Mouse (Mus musculus) E14TG2a.4 (cell line): ENCODE results near the gene Kcnc2.

ENCODE experiments used
- H3K27me3 ChIP-seq: 2 replicates; pipeline ENCODE4 v1.6.1; 2014; ENCODE audit warnings: low read length, control low read depth; ENCODE audit not compliant: insufficient read depth
- H3K36me3 ChIP-seq: 2 replicates; pipeline ENCODE4 v1.6.1; 2014; ENCODE audit warnings: low read length, control low read depth; ENCODE audit not compliant: insufficient read depth
- H3K4me1 ChIP-seq: replicated peaks from 2 replicates; pipeline ENCODE4 v1.6.1; 2014; ENCODE audit warnings: low read depth, low read length, control low read depth
- H3K4me3 ChIP-seq: replicated peaks from 2 replicates; pipeline ENCODE4 v1.5.1; 2014; ENCODE audit warnings: mild to moderate bottlenecking, low read length
- H3K9me3 ChIP-seq: 2 replicates; pipeline ENCODE4 v1.6.1; 2014; ENCODE audit warnings: low read length, control low read depth
- CTCF ChIP-seq: conservative IDR thresholded peaks from 2 replicates; pipeline ENCODE4 v1.5.1; 2014; ENCODE audit warnings: low read length
- NANOG ChIP-seq: IDR thresholded peaks from 2 replicates; pipeline ENCODE4 v1.6.1; 2014; ENCODE audit warnings: borderline replicate concordance, low read length, mixed read lengths
- POU5F1 ChIP-seq: IDR thresholded peaks from 2 replicates; pipeline ENCODE4 v1.6.1; 2014; ENCODE audit warnings: low read length, borderline replicate concordance

The Kcnc2 gene

DNA sequence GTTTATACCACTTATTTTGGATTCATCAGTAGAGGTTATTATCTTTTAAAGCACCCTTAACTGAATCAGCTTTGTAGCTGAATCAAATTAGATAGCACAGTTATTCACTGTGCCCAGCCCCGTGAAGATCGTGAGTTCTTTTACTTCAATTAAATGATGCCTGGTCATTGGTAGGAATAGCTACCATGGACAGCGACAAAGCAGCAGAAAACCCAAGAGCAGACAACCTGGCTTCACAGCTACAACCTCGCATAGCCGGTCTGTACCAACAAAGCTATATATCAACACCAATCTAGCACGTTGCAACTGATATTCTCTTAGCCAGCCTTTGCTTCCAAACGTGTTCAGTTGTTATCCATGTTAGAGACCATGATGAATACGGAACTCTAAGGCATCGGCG lies 152.4 kb downstream of the Kcnc2 start:
- H3K9me3 ChIP-seq, result no peaks in the 10 kb centered on the region
- TF ChIP-seq POU5F1, result no peak
- H3K27me3 ChIP-seq, result no peaks in the 10 kb centered on the region
- H3K4me1 ChIP-seq, result no peaks in the 10 kb centered on the region
- H3K4me3 ChIP-seq, result no peak overlapping the region
- H3K36me3 ChIP-seq, result no peaks in the 10 kb centered on the region

DNA sequence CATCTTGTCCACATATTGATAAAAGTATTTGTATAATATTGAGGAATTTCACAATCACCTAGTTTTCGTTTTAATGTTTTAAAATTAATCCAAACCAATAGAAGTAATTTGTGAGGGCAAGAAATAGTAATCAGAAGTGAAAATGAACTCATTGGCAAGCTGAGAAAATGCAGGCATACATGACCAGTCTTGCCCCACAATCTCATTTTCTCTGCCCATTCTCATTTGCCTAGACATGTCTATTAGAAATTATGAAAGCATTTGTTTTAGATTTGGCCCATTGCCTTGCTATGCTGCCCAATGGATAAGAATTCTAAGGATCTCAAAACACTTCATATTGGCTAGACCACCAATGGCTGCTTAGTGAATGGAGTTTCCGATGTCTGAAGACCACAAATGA lies 166.0 kb downstream of the Kcnc2 start:
- Histone ChIP-seq H3K9me3 (no peaks in the 10 kb centered on the region), H3K4me3 (no peak overlapping the region), H3K4me1 (no peaks in the 10 kb centered on the region), H3K36me3 (no peaks in the 10 kb centered on the region), H3K27me3 (no peaks in the 10 kb centered on the region)
- TF ChIP-seq CTCF (no peak), POU5F1 (no peak), NANOG (no peak)

DNA sequence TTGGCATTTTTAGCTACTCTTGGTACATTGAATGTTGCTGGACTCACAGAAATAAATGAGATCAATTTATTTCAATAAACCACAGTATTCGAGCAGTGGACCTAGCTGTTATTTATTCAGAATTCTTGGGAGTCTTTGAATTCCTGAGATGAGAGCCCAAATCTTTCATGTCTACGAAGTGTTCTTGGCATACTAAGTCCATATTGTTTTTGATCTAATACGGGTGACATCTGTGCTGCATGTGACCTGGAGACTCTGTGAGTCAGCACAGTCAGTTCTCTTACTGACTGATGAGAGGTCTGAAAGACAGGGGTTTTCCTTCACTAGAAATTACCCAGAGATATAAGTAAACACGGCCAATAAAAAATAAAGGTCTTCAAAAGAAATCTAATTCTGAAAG lies 173.7 kb downstream of the Kcnc2 start:
- Histone ChIP-seq H3K4me3 (no peak overlapping the region), H3K4me1 (no peaks in the 10 kb centered on the region), H3K27me3 (no peaks in the 10 kb centered on the region), H3K36me3 (no peaks in the 10 kb centered on the region), H3K9me3 (no peaks in the 10 kb centered on the region)
- no peak for TF ChIP-seq NANOG
- no peak for TF ChIP-seq POU5F1
- TF ChIP-seq CTCF, result no peak

DNA sequence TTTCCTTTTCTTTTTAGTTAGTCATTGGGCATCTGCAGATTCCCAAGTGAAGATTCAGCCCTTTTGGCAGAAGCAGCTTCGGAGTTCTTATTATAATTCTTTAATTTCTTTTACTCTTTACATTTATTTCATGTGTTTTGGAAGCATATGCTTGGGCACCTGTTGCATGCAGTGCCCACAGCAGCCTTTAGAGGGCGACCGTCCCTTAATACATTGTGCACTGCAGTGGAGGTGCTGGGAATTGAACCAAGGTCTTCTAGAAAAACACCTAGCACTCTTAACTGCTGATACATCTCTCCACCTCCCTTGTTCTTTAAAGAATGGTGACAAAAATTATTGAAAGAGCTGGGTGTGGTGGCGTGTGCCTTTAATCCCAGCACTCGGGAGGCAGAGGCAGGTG lies 180.0 kb downstream of the Kcnc2 start:
- Histone ChIP-seq H3K4me1 (no peaks in the 10 kb centered on the region; the same call in 1 of the 2 replicates), H3K9me3 (no peaks in the 10 kb centered on the region), H3K36me3 (no peaks in the 10 kb centered on the region), H3K4me3 (no peak overlapping the region), H3K27me3 (no peaks in the 10 kb centered on the region)
- peak; percentile 79 for TF ChIP-seq CTCF
- TF ChIP-seq POU5F1, result no peak

DNA sequence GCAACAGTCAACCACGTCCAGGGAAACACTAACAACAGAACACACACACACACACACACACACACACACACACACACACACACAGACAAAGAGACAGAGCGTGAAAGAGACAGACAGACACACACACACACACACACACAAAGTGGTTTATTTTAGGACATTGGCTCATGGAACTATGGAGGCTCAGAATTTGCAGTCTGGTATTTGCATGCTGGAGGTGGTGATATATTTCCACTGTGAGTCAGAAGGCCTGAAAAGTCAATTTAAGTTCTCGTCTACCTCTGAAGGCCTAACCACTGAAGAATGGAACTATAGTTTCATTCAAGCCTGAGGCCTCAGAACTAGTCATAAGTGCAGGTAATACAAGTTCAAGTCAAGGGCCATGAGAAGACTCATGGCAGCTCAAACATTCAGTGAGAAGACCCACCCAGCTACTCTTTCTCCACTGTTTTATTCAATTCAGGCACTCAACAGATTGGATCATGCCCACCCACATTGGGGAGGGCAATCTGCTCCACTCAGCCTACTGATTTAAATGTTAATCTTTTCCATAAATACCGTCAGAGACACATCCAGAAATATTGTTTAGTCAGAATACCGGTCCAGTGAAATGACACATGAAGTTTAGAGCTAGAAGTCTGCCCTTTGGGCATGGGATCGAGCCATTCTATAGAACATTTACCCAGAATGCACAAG lies 197.9 kb downstream of the Kcnc2 start:
- H3K9me3 ChIP-seq, result no peaks in the 10 kb centered on the region
- no peaks in the 10 kb centered on the region for H3K27me3 ChIP-seq
- H3K4me1 ChIP-seq, result no peaks in the 10 kb centered on the region
- no peaks in the 10 kb centered on the region for H3K36me3 ChIP-seq
- TF ChIP-seq CTCF, result no peak
- TF ChIP-seq POU5F1, result no peak
- no peak for TF ChIP-seq NANOG
- no peak overlapping the region for H3K4me3 ChIP-seq

DNA sequence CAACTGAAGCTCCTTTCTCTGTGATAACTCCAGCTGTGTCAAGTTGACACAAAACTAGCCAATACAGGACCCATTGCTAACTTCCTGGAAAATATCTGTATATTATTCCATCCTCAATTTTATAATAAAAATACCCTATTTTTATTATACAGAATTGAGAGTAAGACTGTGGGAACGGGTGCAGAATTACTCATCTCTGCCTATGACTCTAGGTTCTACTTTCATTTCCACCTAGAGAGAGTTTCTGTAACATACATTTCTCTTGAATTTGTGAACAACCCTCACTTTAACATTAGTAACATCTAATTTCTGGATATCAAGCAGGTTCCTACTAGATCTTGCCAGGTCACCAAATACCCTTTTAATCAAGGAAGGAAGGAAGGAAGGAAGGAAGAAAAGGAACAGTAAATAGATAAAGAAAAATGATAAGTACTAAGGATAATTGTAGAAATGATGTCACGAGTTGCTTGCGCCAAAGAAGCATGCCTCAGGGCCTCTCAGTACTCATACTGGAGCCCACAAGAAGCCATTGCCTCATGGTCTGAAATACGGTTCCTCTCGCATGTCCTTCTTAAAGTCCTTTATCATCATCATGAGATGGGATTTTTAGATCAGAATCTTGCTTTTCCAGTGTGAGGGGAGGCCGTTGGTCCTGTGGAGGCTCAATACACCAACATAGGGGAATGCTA lies 203.3 kb downstream of the Kcnc2 start:
- TF ChIP-seq POU5F1 (no peak), CTCF (no peak)
- Histone ChIP-seq H3K4me1 (no peaks in the 10 kb centered on the region), H3K27me3 (no peaks in the 10 kb centered on the region), H3K9me3 (no peaks in the 10 kb centered on the region), H3K36me3 (no peaks in the 10 kb centered on the region), H3K4me3 (no peak overlapping the region)

DNA sequence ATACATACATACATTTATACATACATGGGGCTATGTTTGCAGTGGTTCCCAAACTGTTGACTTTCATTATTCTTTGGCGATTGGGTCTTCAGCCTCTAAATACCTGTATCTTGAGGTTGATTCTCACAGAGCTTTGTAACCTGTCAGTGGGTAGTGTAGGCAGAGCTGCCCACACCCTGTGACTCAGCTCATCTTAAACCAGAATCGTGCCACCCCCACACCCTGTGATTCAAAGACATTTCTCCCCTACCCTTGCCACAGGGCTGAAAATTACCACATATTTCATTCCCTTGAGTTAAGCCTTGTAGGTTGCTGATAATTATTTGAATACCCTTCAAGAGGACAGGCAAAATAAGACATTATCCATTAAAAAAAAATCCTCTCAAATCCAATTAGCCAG lies 210.5 kb downstream of the Kcnc2 start:
- no peaks in the 10 kb centered on the region for H3K9me3 ChIP-seq
- H3K4me1 ChIP-seq, result no peaks in the 10 kb centered on the region
- TF ChIP-seq CTCF (no peak), NANOG (no peak), POU5F1 (no peak)
- H3K36me3 ChIP-seq, result no peaks in the 10 kb centered on the region
- no peaks in the 10 kb centered on the region for H3K27me3 ChIP-seq
- no peak overlapping the region for H3K4me3 ChIP-seq

DNA sequence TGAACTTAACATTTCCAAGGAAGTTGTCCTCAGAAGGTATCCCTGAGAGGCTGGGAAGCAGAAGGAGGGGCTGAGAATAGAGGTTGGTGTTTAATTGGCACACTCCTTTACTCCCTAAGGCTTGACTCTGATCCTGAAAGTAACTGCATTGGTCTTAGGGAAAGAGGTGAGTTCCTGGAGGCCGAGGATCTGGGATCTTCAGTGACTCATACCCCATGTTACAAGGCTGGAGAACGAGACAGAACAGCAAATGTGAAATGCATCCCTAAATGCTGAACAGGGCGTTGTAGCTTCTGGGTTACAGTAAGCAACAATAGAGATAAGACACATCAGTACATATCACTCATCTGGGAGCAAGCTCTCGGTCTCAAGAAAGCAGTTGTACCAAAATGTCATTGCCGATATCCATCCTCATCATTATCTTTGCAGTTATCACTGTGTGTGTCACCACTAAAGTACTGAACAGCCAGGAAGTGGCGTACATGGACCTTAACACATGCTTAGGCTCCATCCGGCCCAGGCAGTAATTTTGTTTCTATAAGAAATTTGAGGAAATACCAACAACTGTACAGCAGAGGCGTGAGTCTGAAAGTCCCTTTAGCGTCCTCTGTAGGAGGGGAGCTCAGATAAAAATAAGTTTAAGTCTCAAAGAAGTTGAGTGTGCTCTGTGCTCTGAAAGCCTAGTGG lies 211.1 kb downstream of the Kcnc2 start:
- TF ChIP-seq CTCF (no peak), NANOG (no peak), POU5F1 (no peak)
- Histone ChIP-seq H3K9me3 (no peaks in the 10 kb centered on the region), H3K4me3 (no peak overlapping the region)

More for the DNA sequence above, 211.1 kb downstream of the Kcnc2 start:
- Histone ChIP-seq H3K4me1 (no peaks in the 10 kb centered on the region), H3K36me3 (no peaks in the 10 kb centered on the region), H3K27me3 (no peaks in the 10 kb centered on the region)
